ENCODE assay signal across 8 mouse cellular contexts in the genomic region with DNA sequence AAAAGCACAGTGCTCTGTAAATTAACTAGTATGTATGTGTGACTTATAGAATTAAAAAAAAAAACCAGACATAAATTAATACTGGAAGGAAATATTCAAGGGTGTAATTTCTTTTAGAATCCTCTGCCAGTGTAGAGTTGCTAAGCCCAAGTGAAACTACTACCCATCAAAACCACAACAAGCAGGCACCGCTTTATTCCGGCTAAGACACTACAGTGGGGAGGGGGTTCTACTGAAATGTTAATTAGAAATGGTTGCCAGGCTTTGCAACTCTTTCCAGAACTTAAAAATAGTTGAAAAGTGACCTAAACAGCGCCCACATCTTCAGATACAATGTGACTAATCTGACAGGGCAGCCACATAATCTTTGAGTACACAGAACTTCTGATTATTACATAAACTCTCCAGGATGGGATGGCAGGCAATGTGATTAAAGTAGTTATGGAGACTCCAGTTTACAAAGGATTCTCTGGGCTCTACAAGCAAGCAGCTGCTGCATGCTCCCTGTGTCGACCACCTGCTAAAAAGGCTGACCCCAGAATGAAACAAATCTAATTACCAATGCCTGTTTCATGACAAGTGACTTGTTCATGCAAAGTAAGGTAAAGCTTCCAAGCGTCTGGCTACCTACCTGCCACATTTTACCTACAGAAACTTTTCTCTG. TPM values are rescaled to one million over a fixed set of nuclear protein-coding genes. Genes with fewer than 3 reads are reported as not detected.
DNase-seq lines count a peak whose midpoint lies in the region; ATAC-seq and TF ChIP-seq lines count a peak whose summit lies in the region.

No protein-coding gene starts in this region.

- H3K9ac ChIP-seq in lung, embryonic 15.5 days: peak overlapping the region; percentile 96
- peak overlapping the region; percentile 99 for H3K9ac ChIP-seq in forebrain, embryonic 14.5 days (ENCODE audit: low read length)
- H3K9ac ChIP-seq in liver, embryonic 12.5 days: no peak overlapping the region
- H3K9ac ChIP-seq in stomach, postnatal 0 days (ENCODE audit: low read length): peak overlapping the region; percentile 18; the same call in 1 of the 2 replicates

- H3K4me1 ChIP-seq in lung, embryonic 15.5 days: peaks cover 50% of the 10 kb centered on the region
- peaks cover 27% of the 10 kb centered on the region for H3K4me1 ChIP-seq in forebrain, embryonic 14.5 days (ENCODE audit: control insufficient read depth, insufficient read depth, low read length)
- H3K4me1 ChIP-seq in liver, embryonic 12.5 days: peaks cover 34% of the 10 kb centered on the region
- peaks cover 5% of the 10 kb centered on the region; the same call in 1 of the 2 replicates for H3K4me1 ChIP-seq in stomach, postnatal 0 days (replicated peaks; ENCODE audit: control insufficient read depth, insufficient read depth)

- peak overlapping the region; percentile 96 for H3K4me3 ChIP-seq in lung, embryonic 15.5 days
- H3K4me3 ChIP-seq in forebrain, embryonic 14.5 days (ENCODE audit: low read depth, low read length): peak overlapping the region; percentile 98
- peak overlapping the region; percentile 3 for H3K4me3 ChIP-seq in liver, embryonic 12.5 days
- peak overlapping the region; percentile 88 for H3K4me3 ChIP-seq in stomach, postnatal 0 days (ENCODE audit: low read depth, low read length)

- H3K4me2 ChIP-seq in lung, embryonic 15.5 days: peak overlapping the region; percentile 89
- H3K4me2 ChIP-seq in forebrain, embryonic 14.5 days (ENCODE audit: low read length): peak overlapping the region; percentile 89
- 0 out of 2 replicates have a peak overlapping the region, but pooled peaks have one; percentile 96 for H3K4me2 ChIP-seq in liver, embryonic 12.5 days
- H3K4me2 ChIP-seq in stomach, postnatal 0 days (replicated peaks; ENCODE audit: low read depth): peak overlapping the region; percentile 91

- DNase-seq in lung, postnatal 25 days (ENCODE audit: low spot score): no peak
- DNase-seq in forebrain, embryonic 14.5 days (ENCODE audit: low spot score): peak; percentile 67
- no peak for DNase-seq in stomach, postnatal 0 days (ENCODE audit: low spot score)
- DNase-seq in kidney, adult 18-20 months: no peak

- H3K27ac ChIP-seq in lung, embryonic 15.5 days: no peak overlapping the region; the same call in 1 of the 2 replicates
- H3K27ac ChIP-seq in forebrain, embryonic 14.5 days (ENCODE audit: low read depth, low read length): peak overlapping the region; percentile 97
- H3K27ac ChIP-seq in liver, embryonic 12.5 days: no peak overlapping the region
- H3K27ac ChIP-seq in stomach, postnatal 0 days (replicated peaks): no peak overlapping the region

- ATAC-seq in lung, embryonic 15.5 days (ENCODE audit: borderline replicate concordance, extremely low read depth, low FRiP score, low TSS enrichment): no peak
- no peak for ATAC-seq in forebrain, embryonic 14.5 days
- no peak for ATAC-seq in liver, embryonic 12.5 days
- no peak for ATAC-seq in stomach, postnatal 0 days (ENCODE audit: low FRiP score, low TSS enrichment)
- no peak for ATAC-seq in cerebellum, adult (ENCODE audit: insufficient number of reproducible peaks, low FRiP score, low TSS enrichment)
- no peak for ATAC-seq in erythroblast, adult 5-6 weeks (replicated peaks; ENCODE audit: low FRiP score, poor library complexity, severe bottlenecking)

- TF ChIP-seq EP300 in stomach, postnatal 0 days (optimal IDR thresholded peaks at IDR 0.05): no peak

- H3K36me3 ChIP-seq in lung, embryonic 15.5 days: no peaks in the 10 kb centered on the region
- H3K36me3 ChIP-seq in forebrain, embryonic 14.5 days (ENCODE audit: control insufficient read depth, insufficient read depth, low read length): 0 out of 2 replicates have a peak, but pooled peaks cover 3% of the 10 kb centered on the region
- H3K36me3 ChIP-seq in liver, embryonic 12.5 days: no peaks in the 10 kb centered on the region
- no peaks in the 10 kb centered on the region for H3K36me3 ChIP-seq in stomach, postnatal 0 days (ENCODE audit: control insufficient read depth, insufficient read depth, low read length)

- 41% methylated on average over 5 of the region's 5 CpGs for WGBS in lung, embryonic 15.5 days
- 2% methylated on average over 5 of the region's 5 CpGs for WGBS in forebrain, embryonic 14.5 days
- WGBS in liver, embryonic 12.5 days (ENCODE audit: insufficient replicate concordance): 65% methylated on average over 5 of the region's 5 CpGs
- WGBS in stomach, postnatal 0 days: 30% methylated on average over 5 of the region's 5 CpGs

- no peaks in the 10 kb centered on the region for H3K27me3 ChIP-seq in lung, embryonic 15.5 days
- no peaks in the 10 kb centered on the region for H3K27me3 ChIP-seq in forebrain, embryonic 14.5 days (replicated peaks; ENCODE audit: control insufficient read depth, insufficient read depth, low read length)
- H3K27me3 ChIP-seq in liver, embryonic 12.5 days (replicated peaks): peaks cover 51% of the 10 kb centered on the region
- H3K27me3 ChIP-seq in stomach, postnatal 0 days (ENCODE audit: control insufficient read depth, insufficient read depth, low read length): no peaks in the 10 kb centered on the region

- TF ChIP-seq CTCF in stomach, postnatal 0 days (IDR thresholded peaks at IDR 0.05; ENCODE audit: low read depth): no peak

- H3K9me3 ChIP-seq in lung, embryonic 15.5 days: no peaks in the 10 kb centered on the region
- no peaks in the 10 kb centered on the region for H3K9me3 ChIP-seq in forebrain, embryonic 14.5 days (replicated peaks; ENCODE audit: control insufficient read depth, low read length)
- no peaks in the 10 kb centered on the region for H3K9me3 ChIP-seq in liver, embryonic 12.5 days (replicated peaks)
- H3K9me3 ChIP-seq in stomach, postnatal 0 days (ENCODE audit: control insufficient read depth, low read length): no peaks in the 10 kb centered on the region

RNA-seq across cellular contexts. Expression of a gene that starts 3.2 kb away (rescaled TPM):
- 25.7 and 26.2 TPM in 2 replicates for polyA plus RNA-seq in lung, embryonic 15.5 days (2015; fragmentation: Nextera tagmentation; extraction: Ambion mirVana)
- 48.9 and 50.2 TPM in 2 replicates for polyA plus RNA-seq in forebrain, embryonic 14.5 days (2014; fragmentation: Nextera tagmentation; extraction: Ambion mirVana)
- polyA plus RNA-seq in liver, embryonic 12.5 days (2016; fragmentation: Nextera tagmentation; extraction: Ambion mirVana): 2.8 and 3.3 TPM in 2 replicates
- 7.2 and 7.8 TPM in 2 replicates for polyA plus RNA-seq in stomach, postnatal 0 days (2015; fragmentation: Nextera tagmentation; extraction: Ambion mirVana)
- not detected in 2 replicates for total RNA-seq in erythroblast, adult 5-6 weeks (2015; ENCODE audit: low replicate concordance)
- not detected in 2 replicates for total RNA-seq in erythroblast, adult 5-6 weeks (2017; ENCODE audit: low replicate concordance)

RNA-seq across cellular contexts. Expression of a gene that starts 32.5 kb away (rescaled TPM):
- 152 and 154 TPM in 2 replicates for polyA plus RNA-seq in lung, embryonic 15.5 days (2015; fragmentation: Nextera tagmentation; extraction: Ambion mirVana)
- 114 and 135 TPM in 2 replicates for polyA plus RNA-seq in forebrain, embryonic 14.5 days (2014; fragmentation: Nextera tagmentation; extraction: Ambion mirVana)
- 75.4 and 79.5 TPM in 2 replicates for polyA plus RNA-seq in liver, embryonic 12.5 days (2016; fragmentation: Nextera tagmentation; extraction: Ambion mirVana)
- 83.2 and 84.0 TPM in 2 replicates for polyA plus RNA-seq in stomach, postnatal 0 days (2015; fragmentation: Nextera tagmentation; extraction: Ambion mirVana)
- 24.6 and 28.0 TPM in 2 replicates for total RNA-seq in erythroblast, adult 5-6 weeks (2015; ENCODE audit: low replicate concordance)
- 39.0 and 59.4 TPM in 2 replicates for total RNA-seq in erythroblast, adult 5-6 weeks (2017; ENCODE audit: low replicate concordance)

Comparison
In these comparisons a context has a peak if more than half of its experiments do, and no peak if none do; other contexts are left out.
1. H3K4me3 ChIP-seq: peak in every context shown above with its lines; median percentile 98 in forebrain, embryonic 14.5 days; 96 in lung, embryonic 15.5 days; 88 in stomach, postnatal 0 days; 3 in liver, embryonic 12.5 days.